Mouse (Mus musculus) left cerebral cortex, postnatal 4 days (tissue): Measurements from ENCODE around the gene Plekhg2. TPM values are rescaled to one million over a fixed set of nuclear protein-coding genes. Genes with fewer than 3 reads are reported as not detected.
A peak's percentile ranks its signal among the peaks of the same experiment; 100 is the strongest.

Source experiments
- DNase-seq: peaks from one replicate; pipeline ENCODE4 v3.0.0-alpha.2; 2022
- intact Hi-C: fragments of 180-260 bp; cut with DNase I; formaldehyde crosslinking; loops from one replicate; pipeline ENCODE4 v1.15.1; 2025
- total RNA-seq, 2 experiments: library from RNA; stranded (reverse); gene quantifications; 2 replicates each; pipeline ENCODE4 v1.2.3; 2021

The Plekhg2 gene
- total RNA-seq, 2 experiments from 2014 or later: 25.0 to 33.3 TPM

GRCm38 (mm10) chr7:28370051-28370450 lies 2.3 kb downstream of the Plekhg2 start:
- intact Hi-C loops: no loop called here
- no peak for DNase-seq

GRCm38 (mm10) chr7:28368276-28368920 lies 4.0 kb downstream of the Plekhg2 start:
- intact Hi-C loops: no loop called here
- DNase-seq: peak; percentile 18

- peak; percentile 54 for DNase-seq
- intact Hi-C loops: no loop called here
Measured at GRCm38 (mm10) chr7:28367663-28368275, 4.6 kb downstream of the Plekhg2 start.

GRCm38 (mm10) chr7:28362441-28363060 lies 9.8 kb downstream of the Plekhg2 start:
- no peak for DNase-seq
- intact Hi-C loops: no loop called here

- intact Hi-C loops: no loop called here
- no peak for DNase-seq
Measured at GRCm38 (mm10) chr7:28361647-28362341, 10.6 kb downstream of the Plekhg2 start.

GRCm38 (mm10) chr7:28360291-28360690 lies 12.1 kb downstream of the Plekhg2 start:
- no peak for DNase-seq
- intact Hi-C loops: no loop called here

- no peak for DNase-seq
- intact Hi-C loops: no loop called here
Measured at GRCm38 (mm10) chr7:28359854-28360253, 12.5 kb downstream of the Plekhg2 start.

- intact Hi-C loops: no loop called here
- no peak for DNase-seq
Measured at GRCm38 (mm10) chr7:28358431-28358830, 14.0 kb downstream of the Plekhg2 start.

- DNase-seq: no peak
- intact Hi-C loops: no loop called here
Measured at GRCm38 (mm10) chr7:28357984-28358383, 14.4 kb downstream of the Plekhg2 start.

- intact Hi-C loops: no loop called here
- no peak for DNase-seq
Measured at GRCm38 (mm10) chr7:28356981-28357380, 15.4 kb downstream of the Plekhg2 start.

GRCm38 (mm10) chr7:28355221-28355620 lies 17.2 kb downstream of the Plekhg2 start:
- DNase-seq: no peak
- intact Hi-C loops: no loop called here

GRCm38 (mm10) chr7:28354596-28354995 lies 17.8 kb downstream of the Plekhg2 start:
- intact Hi-C loops: no loop called here
- no peak for DNase-seq

GRCm38 (mm10) chr7:28354113-28354581 lies 18.3 kb downstream of the Plekhg2 start:
- intact Hi-C loops: no loop called here
- DNase-seq: no peak

GRCm38 (mm10) chr7:28353267-28353666 lies 19.1 kb downstream of the Plekhg2 start:
- DNase-seq: no peak
- intact Hi-C loops: no loop called here

GRCm38 (mm10) chr7:28351676-28352191 lies 20.7 kb downstream of the Plekhg2 start:
- DNase-seq: no peak
- intact Hi-C loops: no loop called here

- intact Hi-C loops: no loop called here
- peak; percentile 99 for DNase-seq
Measured at GRCm38 (mm10) chr7:28350155-28350883, 22.1 kb downstream of the Plekhg2 start, which contains the start of gene Rps16. TSS of gene Rps16 (plus strand) at chr7:28350652.

GRCm38 (mm10) chr7:28348601-28349000 lies 23.8 kb downstream of the Plekhg2 start:
- peak; percentile 18 for DNase-seq
- intact Hi-C loops: no loop called here

GRCm38 (mm10) chr7:28347746-28348145 lies 24.7 kb downstream of the Plekhg2 start:
- intact Hi-C loops: no loop called here
- DNase-seq: no peak

GRCm38 (mm10) chr7:28344637-28345036 lies 27.8 kb downstream of the Plekhg2 start:
- DNase-seq: peak; percentile 70
- intact Hi-C loops: no loop called here

GRCm38 (mm10) chr7:28341381-28341780 lies 31.0 kb downstream of the Plekhg2 start:
- no peak for DNase-seq
- intact Hi-C loops: no loop called here
